Mouse (Mus musculus): ENCODE data around the gene Vnn3. TPM values are rescaled to one million over a fixed set of nuclear protein-coding genes. Genes with fewer than 3 reads are reported as not detected.

Gene Vnn3
- total RNA-seq, 2 experiments from 2014 or later, result 0.20 to 0.31 TPM

DNA sequence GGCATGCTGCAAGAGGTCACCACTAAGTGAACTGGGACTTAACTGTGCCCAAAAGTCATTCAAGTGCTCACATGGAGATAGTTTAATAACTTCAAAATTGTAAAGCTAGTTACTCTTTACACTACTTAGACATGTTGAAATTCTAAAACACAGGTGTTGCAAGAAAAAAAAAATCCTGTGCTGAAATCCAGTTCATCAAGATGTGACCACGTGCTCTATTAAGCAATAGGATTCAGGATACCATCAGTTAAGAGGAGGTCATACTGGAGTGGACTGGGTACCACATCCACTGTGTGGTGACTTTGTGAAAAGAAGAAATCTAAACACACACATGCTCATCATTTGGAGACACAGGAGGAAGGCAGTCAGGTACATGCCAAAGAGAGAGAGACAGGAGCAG is 41.7 kb downstream of the Vnn3 start:
- no peak for DNase-seq

DNA sequence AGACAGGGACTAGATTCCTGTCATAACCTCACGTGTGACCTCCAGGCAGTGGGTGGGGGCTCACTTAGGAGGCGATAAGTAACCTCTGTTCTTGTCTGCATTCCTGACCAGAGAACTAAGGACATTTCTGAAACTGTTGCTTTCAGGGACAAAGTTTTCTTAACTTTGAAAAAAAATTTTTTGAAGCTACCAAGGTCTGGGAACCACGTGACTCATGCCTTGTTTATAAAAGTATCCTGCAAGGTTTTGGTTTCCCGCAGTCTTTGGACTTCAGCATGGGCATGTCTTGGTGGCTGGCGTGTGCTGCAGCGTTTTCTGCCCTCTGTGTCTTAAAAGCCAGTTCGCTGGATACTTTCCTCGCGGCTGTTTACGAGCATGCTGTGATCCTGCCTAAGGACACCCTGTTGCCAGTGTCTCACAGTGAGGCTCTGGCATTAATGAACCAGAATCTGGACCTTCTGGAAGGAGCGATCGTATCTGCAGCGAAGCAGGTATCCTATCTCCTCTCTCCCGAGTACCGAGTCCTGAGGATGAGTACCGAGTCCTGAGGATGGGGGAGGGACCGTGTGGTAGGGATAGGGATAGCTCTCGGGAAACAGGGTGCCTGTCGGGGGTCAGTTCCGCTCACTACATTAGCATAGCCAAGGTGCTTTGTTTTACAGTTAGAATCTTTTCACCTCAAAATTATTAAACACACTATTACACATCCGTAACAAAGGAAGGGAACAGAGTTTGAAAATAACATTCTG is 43.5 kb downstream of the Vnn3 start, which contains the start of gene Vnn1:
Vnn1 (plus strand) TSS at position 88 of the 749 bp plus-strand sequence.
- DNase-seq, result peak in 1 of 2 experiments; percentile 14

DNA sequence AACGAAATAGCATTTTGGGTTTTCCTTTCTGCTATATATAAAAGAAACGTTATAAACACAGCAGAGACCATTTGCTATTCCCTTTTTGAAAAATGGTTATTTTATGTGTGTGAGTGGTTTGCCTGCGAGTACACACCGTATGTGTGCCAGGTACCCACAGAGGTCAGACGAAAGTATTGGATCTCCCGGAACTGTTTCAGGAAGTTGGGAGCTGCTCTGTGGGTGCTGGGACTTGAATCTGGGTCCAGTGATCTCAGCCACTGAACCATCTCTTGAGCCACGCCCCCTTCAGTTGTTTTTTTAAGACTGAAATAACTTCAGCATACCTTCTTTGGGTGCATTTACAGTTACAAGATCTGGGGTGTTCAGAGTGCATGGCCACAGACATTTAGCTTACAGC is 44.1 kb downstream of the Vnn3 start:
- DNase-seq, result no peak

DNA sequence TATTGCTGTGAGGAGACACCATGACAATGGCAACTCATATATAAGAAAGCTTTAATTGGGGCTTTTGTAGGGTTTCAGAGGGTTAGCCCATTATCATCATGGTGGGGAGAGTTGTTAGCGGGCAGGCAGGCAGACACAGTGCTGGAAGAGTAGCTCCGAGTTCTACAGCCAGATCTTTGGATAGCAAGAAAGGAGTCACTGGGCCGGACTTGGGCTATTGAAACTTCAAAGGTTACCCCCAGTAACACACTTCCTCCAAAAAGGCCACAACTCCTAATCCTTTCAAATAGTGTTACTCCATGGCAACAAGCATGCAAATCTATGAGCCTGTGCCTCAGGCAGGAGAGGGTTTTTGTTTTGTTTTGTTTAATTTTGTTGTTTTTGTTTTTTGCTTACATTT is 49.9 kb downstream of the Vnn3 start:
- DNase-seq, result no peak

DNA sequence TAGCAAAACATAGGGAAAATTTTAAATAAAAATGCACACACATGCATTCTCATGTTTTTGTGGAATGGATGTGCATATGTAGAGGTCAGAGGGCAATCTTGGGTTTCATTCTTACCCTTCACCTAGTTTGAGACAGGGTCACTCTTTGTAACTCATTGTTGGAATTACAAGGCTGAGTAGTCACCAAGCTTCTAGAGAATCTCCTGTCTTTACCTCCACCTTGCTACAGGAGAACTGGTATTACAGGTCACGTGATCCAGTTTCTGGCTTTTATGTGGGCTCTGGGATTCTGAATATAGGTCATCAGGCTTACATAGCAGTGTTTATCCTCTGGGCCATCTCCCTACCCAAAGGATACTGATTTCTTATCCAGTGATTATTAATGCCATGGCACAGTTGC is 54.4 kb downstream of the Vnn3 start:
- no peak for DNase-seq

Other genes starting within 250 kb of the Vnn3 start
- gene Rps12, start 64.2 kb upstream of the Vnn3 start, total RNA-seq (2021), result 100 to 1,000 TPM; 227 to 240 TPM
- 1 to 10 TPM; 7.9 TPM for gene Slc18b1, start 54.5 kb upstream of the Vnn3 start, total RNA-seq (2021)
- gene Vnn1, start 43.2 kb downstream of the Vnn3 start, total RNA-seq (2021), result under 1 TPM; 0.35 to 0.64 TPM
- not detected for gene Taar1, start 68.9 kb downstream of the Vnn3 start, total RNA-seq (2021)
- gene Taar2, start 87.1 kb downstream of the Vnn3 start, total RNA-seq (2021), result not detected
- gene Taar3, start 98.1 kb downstream of the Vnn3 start, total RNA-seq (2021), result not detected
- gene Taar4, start 109.0 kb downstream of the Vnn3 start, total RNA-seq (2021), result not detected
- gene Taar5, start 119.2 kb downstream of the Vnn3 start, total RNA-seq (2021), result not detected
- gene Taar6, start 134.2 kb downstream of the Vnn3 start, total RNA-seq (2021), result not detected
- gene Taar7a, start 142.0 kb downstream of the Vnn3 start, total RNA-seq (2021), result not detected
- not detected for gene Taar7b, start 148.5 kb downstream of the Vnn3 start, total RNA-seq (2021)
- not detected for gene Taar7d, start 175.8 kb downstream of the Vnn3 start, total RNA-seq (2021)
- not detected for gene Taar7e, start 186.2 kb downstream of the Vnn3 start, total RNA-seq (2021)
- gene Taar7f, start 198.0 kb downstream of the Vnn3 start, total RNA-seq (2021), result not detected
- gene Taar8a, start 225.0 kb downstream of the Vnn3 start, total RNA-seq (2021), result not detected
- gene Taar8b, start 240.8 kb downstream of the Vnn3 start, total RNA-seq (2021), result not detected